Mouse (Mus musculus): ENCODE results near the gene Tspan4.
A peak's percentile ranks its signal among the peaks of the same experiment; 100 is the strongest.

Tspan4 gene

DNA sequence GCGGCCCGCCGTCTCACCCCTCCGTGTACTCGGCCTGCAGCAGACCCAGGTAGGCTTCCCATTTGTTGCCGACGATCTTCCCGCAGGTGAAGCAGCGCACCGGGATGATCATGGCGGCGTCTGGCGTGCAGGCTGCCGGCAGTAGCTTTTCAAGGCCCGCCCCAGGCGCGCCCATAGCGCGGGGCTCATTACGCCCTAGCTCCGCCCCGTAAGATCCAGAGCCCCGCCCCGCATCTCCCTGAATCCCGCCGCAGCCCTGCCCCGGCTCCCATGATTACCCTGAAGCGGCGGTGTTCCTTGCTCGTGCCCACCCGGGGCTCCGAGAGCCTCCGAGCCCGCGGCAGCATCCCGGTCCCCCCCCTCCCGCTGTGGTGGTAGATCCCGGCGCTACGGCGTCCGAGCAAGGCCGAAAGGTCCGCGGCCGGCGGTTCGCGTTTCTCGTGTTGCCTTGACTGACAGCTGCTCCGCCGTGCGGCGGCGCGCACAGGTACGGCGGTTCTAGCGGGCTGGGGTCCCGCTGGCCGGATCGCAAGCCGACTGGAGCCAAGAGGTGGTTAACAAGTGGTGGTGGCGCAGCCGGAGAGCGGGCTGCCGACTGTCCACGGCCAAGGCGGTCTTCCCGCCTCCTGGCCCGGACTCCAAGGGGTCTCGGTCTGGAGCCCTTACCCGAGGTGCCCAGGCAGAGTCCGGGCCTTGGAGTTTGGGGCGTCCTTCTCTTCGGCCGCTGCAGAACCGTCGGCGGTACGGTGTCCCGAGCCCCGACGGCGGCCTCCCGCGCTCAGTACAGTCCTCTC, at the start of gene Tspan4, which contains the start of gene Polr2l:
Gene Tspan4, plus strand, starts transcription at position 230 of the 794 bp plus-strand sequence.
Gene Polr2l, minus strand, starts transcription at position 122 of the 794 bp plus-strand sequence.
- peak; percentile 66 to 71 for DNase-seq (ENCODE audit: low spot score in 2 of 2)

DNA sequence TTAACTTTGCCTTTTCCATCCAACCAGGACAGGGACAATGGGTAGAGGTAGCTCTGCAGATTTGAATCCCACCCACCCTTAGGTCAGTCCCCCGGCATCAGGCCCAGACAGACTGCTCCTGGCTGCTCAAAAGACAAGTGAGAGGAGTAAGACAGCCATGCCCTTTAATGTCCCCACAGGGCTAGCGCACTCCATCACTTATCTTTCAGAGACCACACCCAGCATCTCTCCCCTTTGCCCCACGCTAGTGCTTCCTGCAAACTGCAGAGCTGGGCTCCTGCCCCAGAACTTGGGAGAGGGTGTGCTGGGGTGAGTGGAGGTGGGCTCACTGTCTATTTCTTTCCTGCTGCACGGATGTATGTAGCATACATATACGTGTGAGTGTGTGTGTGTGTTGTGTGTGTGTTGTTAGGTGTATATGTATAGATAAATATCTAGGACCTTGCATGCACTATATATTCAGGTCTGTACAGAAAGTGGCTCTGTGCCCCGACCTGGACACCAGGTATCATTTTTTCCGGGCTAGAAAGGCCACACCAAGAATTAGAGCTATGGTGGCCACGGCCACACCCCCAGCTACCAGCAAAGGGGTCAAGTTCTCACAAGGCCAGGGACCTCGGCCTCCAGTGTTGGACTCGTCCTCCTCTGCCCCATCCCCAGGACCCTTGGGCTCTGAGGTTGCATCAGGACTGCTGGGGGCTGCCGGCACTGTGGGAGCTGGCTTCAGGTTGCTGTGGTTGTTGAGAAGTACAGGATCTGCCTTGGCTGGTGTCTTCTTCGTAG, 47.9 kb upstream of the Tspan4 start:
- no peak for DNase-seq (ENCODE audit: low spot score in 2 of 2)

GRCm38 (mm10) chr7:141428701-141429100, 46.3 kb upstream of the Tspan4 start:
- no peak for DNase-seq (ENCODE audit: low spot score in 2 of 2)

- DNase-seq (ENCODE audit: low spot score in 2 of 2), result peak; percentile 88 to 93
Measured at GRCm38 (mm10) chr7:141429310-141429709, 45.7 kb upstream of the Tspan4 start, which contains the start of gene Cend1. Gene Cend1, minus strand, starts transcription at chr7:141429491.

- no peak for DNase-seq (ENCODE audit: low spot score in 2 of 2)
Measured at GRCm38 (mm10) chr7:141429840-141430584, 45.0 kb upstream of the Tspan4 start.

DNA sequence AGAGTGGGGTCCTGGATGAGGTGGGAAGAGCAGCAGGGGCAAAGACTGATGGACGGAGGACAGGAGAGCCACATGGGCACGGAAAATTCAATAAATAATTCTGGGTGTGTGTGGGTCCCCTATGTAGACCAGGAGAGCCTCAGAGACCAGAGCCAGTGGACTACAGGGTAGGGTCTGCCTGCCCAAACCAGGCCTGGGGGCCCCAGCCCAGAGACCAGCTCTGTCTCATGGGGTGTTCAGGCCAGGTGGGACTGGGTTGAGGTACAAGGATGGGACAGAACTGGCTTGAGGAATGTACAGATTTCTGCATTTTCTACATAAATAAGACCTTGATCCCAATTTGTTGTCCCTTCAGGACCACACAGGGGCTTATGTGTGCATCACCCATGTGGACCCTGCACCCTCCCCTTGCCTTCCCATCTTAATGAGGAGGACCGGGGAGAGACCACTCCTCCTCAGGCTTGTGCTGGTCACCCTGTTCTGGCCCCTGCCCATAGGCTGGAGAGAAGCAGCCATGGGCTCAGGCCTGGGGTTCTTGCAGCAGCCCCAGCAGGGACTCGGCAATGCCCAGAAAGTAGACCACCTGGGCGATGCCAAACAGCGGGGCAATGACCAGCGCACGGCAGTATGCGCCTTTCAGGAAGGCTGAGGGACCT, 44.3 kb upstream of the Tspan4 start:
- DNase-seq (ENCODE audit: low spot score in 2 of 2), result no peak

- DNase-seq (ENCODE audit: low spot score in 2 of 2), result no peak
Measured at GRCm38 (mm10) chr7:141431434-141432185, 43.4 kb upstream of the Tspan4 start.

DNA sequence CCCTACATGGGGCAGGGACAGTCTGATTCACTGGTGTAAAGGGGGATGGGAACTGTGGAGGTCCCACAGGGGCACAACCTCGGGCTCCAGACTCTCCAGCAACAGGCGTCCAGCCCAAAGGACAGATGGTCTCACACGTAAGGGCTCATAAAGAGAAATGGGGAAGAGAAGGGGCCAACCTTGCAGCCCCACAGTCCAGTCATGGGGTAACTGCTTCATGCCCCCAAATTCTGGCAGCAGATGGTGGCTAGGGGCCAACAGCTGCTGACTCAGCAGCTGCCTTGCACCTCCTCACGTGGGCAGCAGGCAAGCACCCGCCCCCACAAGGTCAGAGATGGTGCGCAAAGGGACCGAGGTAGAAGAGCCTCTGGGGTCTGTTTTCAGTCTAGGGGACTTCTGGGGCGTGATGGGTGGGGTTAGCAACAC, 42.8 kb upstream of the Tspan4 start:
- no peak for DNase-seq (ENCODE audit: low spot score in 2 of 2)

DNA sequence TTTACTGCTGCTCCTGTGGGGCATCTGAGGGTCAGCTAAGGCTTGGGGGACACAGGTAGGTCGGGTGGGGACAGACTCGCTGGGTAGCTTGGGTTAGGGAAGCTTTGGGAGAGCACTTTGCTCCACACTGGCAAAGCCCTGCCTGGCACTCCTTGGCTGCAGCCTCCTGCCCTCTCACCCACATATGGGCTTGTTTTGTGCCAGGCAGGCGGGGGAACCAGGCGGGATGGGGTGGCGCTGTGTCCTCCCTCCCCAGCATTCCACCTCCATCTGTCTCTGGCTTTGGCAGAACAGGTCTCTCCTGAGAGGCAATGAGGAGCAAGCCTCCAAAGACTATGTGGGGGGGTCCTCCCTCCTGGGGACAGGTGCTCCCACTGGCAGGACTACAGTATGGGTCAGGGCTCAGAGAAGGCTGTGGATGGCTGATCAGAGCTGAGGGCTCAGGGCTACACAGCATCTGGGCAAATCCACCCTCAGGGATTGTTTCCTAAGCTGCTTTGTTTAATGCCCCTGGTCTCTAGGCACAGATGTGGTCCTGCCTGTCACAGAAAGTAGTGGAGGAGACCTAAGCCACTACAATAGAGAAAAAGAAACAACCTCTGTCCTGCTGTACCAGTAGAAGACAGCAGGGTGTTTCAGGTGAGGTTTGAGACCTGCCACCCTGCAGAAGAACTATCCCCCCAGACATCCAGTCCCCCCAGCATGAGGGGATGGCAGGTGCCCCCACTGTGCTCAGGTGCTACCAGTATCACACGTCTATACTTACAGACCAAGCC, 42.1 kb upstream of the Tspan4 start:
- DNase-seq (ENCODE audit: low spot score in 2 of 2), result no peak

GRCm38 (mm10) chr7:141433517-141434400, 41.3 kb upstream of the Tspan4 start:
- DNase-seq (ENCODE audit: low spot score in 2 of 2), result no peak

GRCm38 (mm10) chr7:141434464-141434863, 40.6 kb upstream of the Tspan4 start:
- peak; percentile 67 to 79 for DNase-seq (ENCODE audit: low spot score in 2 of 2)

DNA sequence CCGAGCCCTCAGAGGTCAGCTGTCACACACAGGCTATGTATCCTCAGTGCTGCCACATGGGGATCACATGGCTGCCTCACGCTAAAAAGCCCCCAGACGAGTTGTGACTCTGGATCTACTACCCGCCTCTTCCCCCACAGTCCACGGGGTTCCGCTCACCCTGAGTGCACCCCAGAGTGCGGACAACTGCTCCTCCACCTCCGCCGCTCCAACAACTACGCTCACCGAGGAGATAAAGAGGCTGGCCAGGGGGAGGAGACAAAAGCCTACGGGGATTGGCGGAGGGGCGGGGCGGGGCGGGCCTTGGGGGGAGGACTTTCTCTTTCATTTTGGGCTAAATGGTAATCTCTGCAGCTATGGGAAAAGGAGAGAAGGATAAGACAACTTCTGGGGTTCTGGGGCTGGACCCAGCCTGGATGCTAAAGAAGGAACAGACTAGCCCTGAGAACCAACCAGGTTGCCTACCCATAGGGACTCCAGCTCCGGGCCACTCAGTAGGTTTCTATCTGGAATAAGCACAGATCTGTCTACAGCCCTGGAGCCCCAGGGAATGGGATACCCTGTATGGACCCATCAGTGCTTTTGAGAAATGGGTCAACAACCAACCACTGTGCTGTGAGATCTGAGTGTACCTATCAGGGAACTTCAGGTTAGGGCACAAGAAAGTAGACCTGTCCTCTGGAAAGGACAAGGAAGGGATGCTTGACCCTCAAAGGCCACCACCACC, 39.7 kb upstream of the Tspan4 start:
- DNase-seq (ENCODE audit: low spot score in 2 of 2), result no peak

- DNase-seq (ENCODE audit: low spot score in 2 of 2), result no peak
Measured at GRCm38 (mm10) chr7:141435856-141436522, 39.1 kb upstream of the Tspan4 start.

GRCm38 (mm10) chr7:141436523-141436892, 38.5 kb upstream of the Tspan4 start:
- no peak for DNase-seq (ENCODE audit: low spot score in 2 of 2)

- DNase-seq (ENCODE audit: low spot score in 2 of 2), result peak; percentile 75 to 78
Measured at GRCm38 (mm10) chr7:141437178-141438120, 37.6 kb upstream of the Tspan4 start, which contains the start of gene Slc25a22. Gene Slc25a22, minus strand, starts transcription at chr7:141437892.

- DNase-seq (ENCODE audit: low spot score in 2 of 2), result no peak
Measured at GRCm38 (mm10) chr7:141438201-141438968, 36.7 kb upstream of the Tspan4 start.
